In genomic region chr7:29167656-29168055, GRCm38 (mm10) we compare ENCODE assay signal across 9 mouse cellular contexts. TPM values are rescaled to one million over a fixed set of nuclear protein-coding genes. Genes with fewer than 3 reads are reported as not detected.
DNase-seq lines count a peak whose midpoint lies in the region; ATAC-seq and TF ChIP-seq lines count a peak whose summit lies in the region.
"Had no signal": no experiment of that assay in that cellular context is flagged by ENCODE, and none has a peak within 500 bp of the region (broad histone marks: within the 10 kb centered on the region; RNA-seq: fewer than 3 reads in every experiment).

No protein-coding gene starts in this region.

- no peak overlapping the region for H3ac ChIP-seq in myocyte (ENCODE audit: control insufficient read depth, insufficient read length)

- WGBS in kidney, embryonic 15.5 days = 21% methylated on average over 19 of the region's 19 CpGs
- WGBS in embryonic facial prominence, embryonic 14.5 days = 21% methylated on average over 18 of the region's 19 CpGs
- 17% methylated on average over 19 of the region's 19 CpGs for WGBS in hindbrain, embryonic 14.5 days
- 86% methylated on average over 18 of the region's 19 CpGs for WGBS in thymus, adult 2 months

- peak overlapping the region; percentile 92 for H3K4me2 ChIP-seq in kidney, embryonic 15.5 days
- peak overlapping the region; percentile 78 for H3K4me2 ChIP-seq in embryonic facial prominence, embryonic 14.5 days (ENCODE audit: low read depth, low read length)
- peak overlapping the region; percentile 57 for H3K4me2 ChIP-seq in hindbrain, embryonic 14.5 days (replicated peaks)
- peak overlapping the region; percentile 67 for H3K4me2 ChIP-seq in myocyte (ENCODE audit: low read depth)

- peak overlapping the region; percentile 21; the same call in 1 of the 2 replicates for H3K9ac ChIP-seq in kidney, embryonic 15.5 days
- H3K9ac ChIP-seq in embryonic facial prominence, embryonic 14.5 days (ENCODE audit: low read depth, low read length) = no peak overlapping the region
- H3K9ac ChIP-seq in hindbrain, embryonic 14.5 days = peak overlapping the region; percentile 57

- no peak for ATAC-seq in kidney, embryonic 15.5 days (replicated peaks; ENCODE audit: low FRiP score)
- ATAC-seq in embryonic facial prominence, embryonic 14.5 days (ENCODE audit: low read depth) = no peak
- ATAC-seq in hindbrain, embryonic 14.5 days (ENCODE audit: low FRiP score) = no peak

- no peak for TF ChIP-seq POLR2A in myocyte (IDR thresholded peaks at IDR 0.05; ENCODE audit: insufficient read length, low read depth)
- no peak for TF ChIP-seq POLR2A in thymus, adult 2 months (IDR thresholded peaks at IDR 0.05; ENCODE audit: control insufficient read depth, extremely low read depth, insufficient read depth, low read length, poor library complexity)

- H3K9me3 ChIP-seq in kidney, embryonic 15.5 days (replicated peaks) = no peaks in the 10 kb centered on the region
- no peaks in the 10 kb centered on the region for H3K9me3 ChIP-seq in embryonic facial prominence, embryonic 14.5 days (ENCODE audit: control insufficient read depth, low read length)
- H3K9me3 ChIP-seq in hindbrain, embryonic 14.5 days (ENCODE audit: control insufficient read depth, low read length) = no peaks in the 10 kb centered on the region

- peaks cover 54% of the 10 kb centered on the region for H3K4me1 ChIP-seq in kidney, embryonic 15.5 days
- peaks cover 16% of the 10 kb centered on the region for H3K4me1 ChIP-seq in embryonic facial prominence, embryonic 14.5 days (ENCODE audit: control insufficient read depth, insufficient read depth, low read length)
- H3K4me1 ChIP-seq in hindbrain, embryonic 14.5 days (replicated peaks; ENCODE audit: control insufficient read depth, insufficient read depth, low read length) = peaks cover 22% of the 10 kb centered on the region
- peaks cover 34% of the 10 kb centered on the region for H3K4me1 ChIP-seq in thymus, adult 2 months (replicated peaks; ENCODE audit: control insufficient read depth, insufficient read depth, low read length)

- TF ChIP-seq CTCF in thymus, adult 2 months (IDR thresholded peaks at IDR 0.05; ENCODE audit: borderline replicate concordance, control insufficient read depth, extremely low read depth, insufficient read depth, low read length, poor library complexity) = no peak

- no peak overlapping the region for H3K27ac ChIP-seq in kidney, embryonic 15.5 days
- no peak overlapping the region for H3K27ac ChIP-seq in embryonic facial prominence, embryonic 14.5 days (replicated peaks; ENCODE audit: low read depth, low read length)
- no peak overlapping the region for H3K27ac ChIP-seq in hindbrain, embryonic 14.5 days
- no peak overlapping the region for H3K27ac ChIP-seq in thymus, adult 2 months (ENCODE audit: control insufficient read depth, insufficient read depth, low read length)

- H3K79me2 ChIP-seq in myocyte (ENCODE audit: control insufficient read depth, insufficient read depth) = no peaks in the 10 kb centered on the region

- peaks cover 4% of the 10 kb centered on the region for H3K36me3 ChIP-seq in kidney, embryonic 15.5 days
- 0 out of 2 replicates have a peak, but pooled peaks cover 3% of the 10 kb centered on the region for H3K36me3 ChIP-seq in embryonic facial prominence, embryonic 14.5 days (ENCODE audit: control insufficient read depth, insufficient read depth, low read length)
- H3K36me3 ChIP-seq in hindbrain, embryonic 14.5 days (replicated peaks; ENCODE audit: control insufficient read depth, insufficient read depth) = peaks cover 22% of the 10 kb centered on the region
- no peaks in the 10 kb centered on the region for H3K36me3 ChIP-seq in myocyte (ENCODE audit: control insufficient read depth, insufficient read depth)
- peaks cover 2% of the 10 kb centered on the region for H3K36me3 ChIP-seq in thymus, adult 2 months (ENCODE audit: control insufficient read depth, insufficient read depth, low read length)

- peak overlapping the region; percentile 76 for H3K4me3 ChIP-seq in kidney, embryonic 15.5 days (replicated peaks)
- H3K4me3 ChIP-seq in embryonic facial prominence, embryonic 14.5 days (ENCODE audit: low read depth, low read length) = no peak overlapping the region; the same call in 1 of the 2 replicates
- H3K4me3 ChIP-seq in hindbrain, embryonic 14.5 days (replicated peaks; ENCODE audit: low read length) = peak overlapping the region; percentile 47
- no peak overlapping the region for H3K4me3 ChIP-seq in myocyte
- no peak overlapping the region for H3K4me3 ChIP-seq in thymus, adult 2 months (ENCODE audit: control insufficient read depth, insufficient read depth, low read length)

- H3K27me3 ChIP-seq in kidney, embryonic 15.5 days = peaks cover 22% of the 10 kb centered on the region
- H3K27me3 ChIP-seq in embryonic facial prominence, embryonic 14.5 days (replicated peaks; ENCODE audit: control insufficient read depth, insufficient read depth, low read length) = peaks cover 17% of the 10 kb centered on the region
- H3K27me3 ChIP-seq in hindbrain, embryonic 14.5 days (ENCODE audit: control insufficient read depth, insufficient read depth, low read length) = peaks cover 22% of the 10 kb centered on the region
- no peaks in the 10 kb centered on the region for H3K27me3 ChIP-seq in myocyte (ENCODE audit: control insufficient read depth, insufficient read depth, insufficient read length)
- peaks cover 21% of the 10 kb centered on the region for H3K27me3 ChIP-seq in thymus, adult 2 months (ENCODE audit: control insufficient read depth, insufficient read depth, low read length)

- no peak for DNase-seq in kidney, adult 9 months
- no peak for DNase-seq in embryonic facial prominence, embryonic 14.5 days (ENCODE audit: low spot score)
- no peak for DNase-seq in hindbrain, embryonic 14.5 days (ENCODE audit: low spot score)
- no peak for DNase-seq in thymus, adult 2 months
- no peak for DNase-seq in heart, adult 11 months
- DNase-seq: lung, postnatal 36 days; right cerebral cortex, adult 18-20 months had no signal

TF ChIP-seq in myocyte, 11 proteins besides CTCF, POLR2A, EP300 and RAD21:
- no peak for TF ChIP-seq POLR2AphosphoS2 (IDR thresholded peaks at IDR 0.05; ENCODE audit: insufficient read length, low read depth)
- no peak for TF ChIP-seq SRF (IDR thresholded peaks at IDR 0.05; ENCODE audit: control insufficient read depth, insufficient read length, low read depth)
- no peak for TF ChIP-seq MAX (IDR thresholded peaks at IDR 0.05; ENCODE audit: low read depth)
- no peak for TF ChIP-seq TCF12 (IDR thresholded peaks at IDR 0.05; ENCODE audit: insufficient read depth, poor library complexity, severe bottlenecking)
- TF ChIP-seq MYOD1 (IDR thresholded peaks at IDR 0.05; ENCODE audit: control insufficient read depth in 1 of 3, insufficient read length in 2 of 3, low read depth in 2 of 3) = no peak
- no peak for TF ChIP-seq MYOG (IDR thresholded peaks at IDR 0.05; ENCODE audit: control insufficient read depth in 1 of 3, insufficient read depth in 1 of 3, insufficient read length in 2 of 3, low read depth in 2 of 3)
- TF ChIP-seq TCF3 (IDR thresholded peaks at IDR 0.05; ENCODE audit: insufficient read length, low read depth) = no peak
- TF ChIP-seq REST (IDR thresholded peaks at IDR 0.05; ENCODE audit: insufficient read depth, insufficient read length) = no peak
- no peak for TF ChIP-seq USF1 (IDR thresholded peaks at IDR 0.05; ENCODE audit: low read depth)
- TF ChIP-seq E2F4 (IDR thresholded peaks at IDR 0.05; ENCODE audit: insufficient read depth) = no peak
- no peak for TF ChIP-seq CEBPB (IDR thresholded peaks at IDR 0.05; ENCODE audit: insufficient read depth, poor library complexity, severe bottlenecking)

RNA-seq across cellular contexts. Expression of gene Ggn, which starts 2.4 kb away (rescaled TPM):
- 0.72 and 1.00 TPM in 2 replicates for polyA plus RNA-seq in kidney, embryonic 15.5 days (2015; fragmentation: Nextera tagmentation; extraction: Ambion mirVana)
- 0.51 and 0.72 TPM in 2 replicates for polyA plus RNA-seq in embryonic facial prominence, embryonic 14.5 days (2014; fragmentation: Nextera tagmentation; extraction: Ambion mirVana)
- 0.36 and 1.0 TPM in 2 replicates for polyA plus RNA-seq in hindbrain, embryonic 14.5 days (2014; fragmentation: Nextera tagmentation; extraction: Ambion mirVana)
- 0.89 TPM for polyA plus RNA-seq in myocyte (2012; fragmentation: generic; extraction: Trizol)
- polyA plus RNA-seq in thymus, adult 2 months (2012; rRNA removed) = 0.53 and 0.66 TPM in 2 replicates

RNA-seq across cellular contexts. Expression of gene Spred3, which starts 2.6 kb away (rescaled TPM):
- polyA plus RNA-seq in kidney, embryonic 15.5 days (2015; fragmentation: Nextera tagmentation; extraction: Ambion mirVana) = 3.4 and 4.0 TPM in 2 replicates
- polyA plus RNA-seq in embryonic facial prominence, embryonic 14.5 days (2014; fragmentation: Nextera tagmentation; extraction: Ambion mirVana) = 3.0 and 3.6 TPM in 2 replicates
- 10.3 and 10.5 TPM in 2 replicates for polyA plus RNA-seq in hindbrain, embryonic 14.5 days (2014; fragmentation: Nextera tagmentation; extraction: Ambion mirVana)
- polyA plus RNA-seq in myocyte (2012; fragmentation: generic; extraction: Trizol) = 4.1 TPM
- polyA plus RNA-seq in thymus, adult 2 months (2012; rRNA removed) = 2.2 and 2.7 TPM in 2 replicates

RNA-seq across cellular contexts. Expression of gene Fam98c, which starts 11.6 kb away (rescaled TPM):
- polyA plus RNA-seq in kidney, embryonic 15.5 days (2015; fragmentation: Nextera tagmentation; extraction: Ambion mirVana) = 19.4 and 21.4 TPM in 2 replicates
- polyA plus RNA-seq in embryonic facial prominence, embryonic 14.5 days (2014; fragmentation: Nextera tagmentation; extraction: Ambion mirVana) = 15.4 and 16.5 TPM in 2 replicates
- polyA plus RNA-seq in hindbrain, embryonic 14.5 days (2014; fragmentation: Nextera tagmentation; extraction: Ambion mirVana) = 25.8 and 32.8 TPM in 2 replicates
- 11.6 TPM for polyA plus RNA-seq in myocyte (2012; fragmentation: generic; extraction: Trizol)
- polyA plus RNA-seq in thymus, adult 2 months (2012; rRNA removed) = 88.8 and 92.3 TPM in 2 replicates

RNA-seq across cellular contexts. Expression of gene Psmd8, which starts 12.8 kb away (rescaled TPM):
- polyA plus RNA-seq in kidney, embryonic 15.5 days (2015; fragmentation: Nextera tagmentation; extraction: Ambion mirVana) = 263 and 266 TPM in 2 replicates
- 244 and 264 TPM in 2 replicates for polyA plus RNA-seq in embryonic facial prominence, embryonic 14.5 days (2014; fragmentation: Nextera tagmentation; extraction: Ambion mirVana)
- polyA plus RNA-seq in hindbrain, embryonic 14.5 days (2014; fragmentation: Nextera tagmentation; extraction: Ambion mirVana) = 295 and 302 TPM in 2 replicates
- 404 TPM for polyA plus RNA-seq in myocyte (2012; fragmentation: generic; extraction: Trizol)
- polyA plus RNA-seq in thymus, adult 2 months (2012; rRNA removed) = 254 and 284 TPM in 2 replicates

RNA-seq across cellular contexts. Expression of gene Rasgrp4, which starts 33.0 kb away (rescaled TPM):
- polyA plus RNA-seq in kidney, embryonic 15.5 days (2015; fragmentation: Nextera tagmentation; extraction: Ambion mirVana) = 0.48 and 1.2 TPM in 2 replicates
- polyA plus RNA-seq in embryonic facial prominence, embryonic 14.5 days (2014; fragmentation: Nextera tagmentation; extraction: Ambion mirVana) = 0.54 and 0.78 TPM in 2 replicates
- polyA plus RNA-seq in hindbrain, embryonic 14.5 days (2014; fragmentation: Nextera tagmentation; extraction: Ambion mirVana) = 0.91 and 1.1 TPM in 2 replicates
- 0.01 TPM for polyA plus RNA-seq in myocyte (2012; fragmentation: generic; extraction: Trizol)
- 44.9 and 54.5 TPM in 2 replicates for polyA plus RNA-seq in thymus, adult 2 months (2012; rRNA removed)

Comparison
In these comparisons a context has a peak if more than half of its experiments do, and no peak if none do; other contexts are left out.
1. H3K4me3 ChIP-seq: peak in kidney, embryonic 15.5 days (single experiment) and hindbrain, embryonic 14.5 days (single experiment); none in embryonic facial prominence, embryonic 14.5 days (single experiment), myocyte (single experiment) and thymus, adult 2 months (single experiment).
2. Peak in every context shown above with its lines, with median percentiles within 50 percentile points of each other: H3K4me2 ChIP-seq.